Mouse (Mus musculus): ENCODE data around the gene Rft1. TPM values are rescaled to one million over a fixed set of nuclear protein-coding genes. Genes with fewer than 3 reads are reported as not detected.

Gene Rft1
- polyA plus RNA-seq, 1 experiment, result 12.3 TPM

GRCm38 (mm10) chr14:30610304-30610703, 43.9 kb upstream of the Rft1 start:
- no peak overlapping the region for H3K4me2 ChIP-seq (ENCODE audit: low read depth)
- H3K36me3 ChIP-seq (ENCODE audit: control insufficient read depth, insufficient read depth), result no peaks in the 10 kb centered on the region
- no peaks in the 10 kb centered on the region for H3K27me3 ChIP-seq (ENCODE audit: control insufficient read depth, insufficient read depth, insufficient read length)
- TF ChIP-seq REST (IDR thresholded peaks at IDR 0.05; ENCODE audit: insufficient read depth, insufficient read length) (no peak), TCF12 (IDR thresholded peaks at IDR 0.05; ENCODE audit: insufficient read depth, poor library complexity, severe bottlenecking) (no peak), POLR2A (IDR thresholded peaks at IDR 0.05; ENCODE audit: insufficient read length, low read depth) (no peak), MAX (IDR thresholded peaks at IDR 0.05; ENCODE audit: low read depth) (no peak), E2F4 (IDR thresholded peaks at IDR 0.05; ENCODE audit: insufficient read depth) (no peak), MYOD1 (IDR thresholded peaks at IDR 0.05; ENCODE audit: control insufficient read depth in 1 of 3, insufficient read length in 2 of 3, low read depth in 2 of 3) (peak in 2 of 3 experiments; percentile 48 to 49), MYOG (IDR thresholded peaks at IDR 0.05; ENCODE audit: control insufficient read depth in 1 of 3, insufficient read depth in 1 of 3, insufficient read length in 2 of 3, low read depth in 2 of 3) (peak in 2 of 3 experiments; percentile 39 to 64)
- no peak overlapping the region for H3ac ChIP-seq (ENCODE audit: control insufficient read depth, insufficient read length)
- no peak overlapping the region for H3K4me3 ChIP-seq
- peaks cover 5% of the 10 kb centered on the region for H3K79me2 ChIP-seq (ENCODE audit: control insufficient read depth, insufficient read depth)

GRCm38 (mm10) chr14:30610940-30611339, 43.2 kb upstream of the Rft1 start:
- no peak overlapping the region for H3K4me3 ChIP-seq
- H3ac ChIP-seq (ENCODE audit: control insufficient read depth, insufficient read length), result no peak overlapping the region
- no peaks in the 10 kb centered on the region for H3K27me3 ChIP-seq (ENCODE audit: control insufficient read depth, insufficient read depth, insufficient read length)
- no peak overlapping the region for H3K4me2 ChIP-seq (ENCODE audit: low read depth)
- H3K36me3 ChIP-seq (ENCODE audit: control insufficient read depth, insufficient read depth), result no peaks in the 10 kb centered on the region
- TF ChIP-seq TCF3 (IDR thresholded peaks at IDR 0.05; ENCODE audit: insufficient read length, low read depth) (no peak), MAX (IDR thresholded peaks at IDR 0.05; ENCODE audit: low read depth) (no peak), REST (IDR thresholded peaks at IDR 0.05; ENCODE audit: insufficient read depth, insufficient read length) (no peak), SRF (IDR thresholded peaks at IDR 0.05; ENCODE audit: control insufficient read depth, insufficient read length, low read depth) (no peak)
- H3K79me2 ChIP-seq (ENCODE audit: control insufficient read depth, insufficient read depth), result peaks cover 5% of the 10 kb centered on the region

GRCm38 (mm10) chr14:30612523-30612922, 41.6 kb upstream of the Rft1 start:
- Histone ChIP-seq H3K27me3 (ENCODE audit: control insufficient read depth, insufficient read depth, insufficient read length) (no peaks in the 10 kb centered on the region), H3K4me3 (no peak overlapping the region), H3K4me2 (ENCODE audit: low read depth) (no peak overlapping the region), H3ac (ENCODE audit: control insufficient read depth, insufficient read length) (no peak overlapping the region), H3K79me2 (ENCODE audit: control insufficient read depth, insufficient read depth) (peaks cover 5% of the 10 kb centered on the region), H3K36me3 (ENCODE audit: control insufficient read depth, insufficient read depth) (no peaks in the 10 kb centered on the region)
- TF ChIP-seq CEBPB (IDR thresholded peaks at IDR 0.05; ENCODE audit: insufficient read depth, poor library complexity, severe bottlenecking) (no peak), USF1 (IDR thresholded peaks at IDR 0.05; ENCODE audit: low read depth) (peak; percentile 76)

- TF ChIP-seq SRF (IDR thresholded peaks at IDR 0.05; ENCODE audit: control insufficient read depth, insufficient read length, low read depth) (no peak), MYOG (IDR thresholded peaks at IDR 0.05; ENCODE audit: control insufficient read depth in 1 of 3, insufficient read depth in 1 of 3, insufficient read length in 2 of 3, low read depth in 2 of 3) (no peak), TCF12 (IDR thresholded peaks at IDR 0.05; ENCODE audit: insufficient read depth, poor library complexity, severe bottlenecking) (no peak), POLR2A (IDR thresholded peaks at IDR 0.05; ENCODE audit: insufficient read length, low read depth) (no peak), MYOD1 (IDR thresholded peaks at IDR 0.05; ENCODE audit: control insufficient read depth in 1 of 3, insufficient read length in 2 of 3, low read depth in 2 of 3) (no peak), E2F4 (IDR thresholded peaks at IDR 0.05; ENCODE audit: insufficient read depth) (no peak), REST (IDR thresholded peaks at IDR 0.05; ENCODE audit: insufficient read depth, insufficient read length) (no peak), MAX (IDR thresholded peaks at IDR 0.05; ENCODE audit: low read depth) (no peak), POLR2AphosphoS2 (IDR thresholded peaks at IDR 0.05; ENCODE audit: insufficient read length, low read depth) (no peak), USF1 (IDR thresholded peaks at IDR 0.05; ENCODE audit: low read depth) (no peak)
- peaks cover 11% of the 10 kb centered on the region for H3K79me2 ChIP-seq (ENCODE audit: control insufficient read depth, insufficient read depth)
- H3K27me3 ChIP-seq (ENCODE audit: control insufficient read depth, insufficient read depth, insufficient read length), result no peaks in the 10 kb centered on the region
- H3K4me2 ChIP-seq (ENCODE audit: low read depth), result no peak overlapping the region
- H3K36me3 ChIP-seq (ENCODE audit: control insufficient read depth, insufficient read depth), result no peaks in the 10 kb centered on the region
- no peak overlapping the region for H3ac ChIP-seq (ENCODE audit: control insufficient read depth, insufficient read length)
- no peak overlapping the region for H3K4me3 ChIP-seq
These were observed 41.0 kb upstream of the Rft1 start for GRCm38 (mm10) chr14:30612962-30613715.

GRCm38 (mm10) chr14:30616751-30617150, 37.4 kb upstream of the Rft1 start:
- Histone ChIP-seq H3K79me2 (ENCODE audit: control insufficient read depth, insufficient read depth) (peaks cover 19% of the 10 kb centered on the region), H3ac (ENCODE audit: control insufficient read depth, insufficient read length) (no peak overlapping the region), H3K36me3 (ENCODE audit: control insufficient read depth, insufficient read depth) (no peaks in the 10 kb centered on the region), H3K4me2 (ENCODE audit: low read depth) (no peak overlapping the region), H3K4me3 (no peak overlapping the region), H3K27me3 (ENCODE audit: control insufficient read depth, insufficient read depth, insufficient read length) (no peaks in the 10 kb centered on the region)
- TF ChIP-seq TCF3 (IDR thresholded peaks at IDR 0.05; ENCODE audit: insufficient read length, low read depth) (no peak), POLR2A (IDR thresholded peaks at IDR 0.05; ENCODE audit: insufficient read length, low read depth) (no peak), USF1 (IDR thresholded peaks at IDR 0.05; ENCODE audit: low read depth) (no peak), MAX (IDR thresholded peaks at IDR 0.05; ENCODE audit: low read depth) (no peak), MYOG (IDR thresholded peaks at IDR 0.05; ENCODE audit: control insufficient read depth in 1 of 3, insufficient read depth in 1 of 3, insufficient read length in 2 of 3, low read depth in 2 of 3) (no peak), MYOD1 (IDR thresholded peaks at IDR 0.05; ENCODE audit: control insufficient read depth in 1 of 3, insufficient read length in 2 of 3, low read depth in 2 of 3) (no peak), POLR2AphosphoS2 (IDR thresholded peaks at IDR 0.05; ENCODE audit: insufficient read length, low read depth) (no peak), E2F4 (IDR thresholded peaks at IDR 0.05; ENCODE audit: insufficient read depth) (no peak), SRF (IDR thresholded peaks at IDR 0.05; ENCODE audit: control insufficient read depth, insufficient read length, low read depth) (no peak), TCF12 (IDR thresholded peaks at IDR 0.05; ENCODE audit: insufficient read depth, poor library complexity, severe bottlenecking) (no peak), REST (IDR thresholded peaks at IDR 0.05; ENCODE audit: insufficient read depth, insufficient read length) (no peak)

All from myocyte (in vitro differentiated cells).